Mouse (Mus musculus): Measurements from ENCODE around the gene Pkig.
"Not testable (repeated sequence)": the region's sequence is repeated elsewhere in the genome, so short reads cannot be mapped to it uniquely, and the experiment has no call there.

Gene Pkig

GRCm38 (mm10) chr2:163682344-163682743 lies 24.2 kb downstream of the Pkig start:
- DNase-seq (ENCODE audit: low spot score), result no peak

DNA sequence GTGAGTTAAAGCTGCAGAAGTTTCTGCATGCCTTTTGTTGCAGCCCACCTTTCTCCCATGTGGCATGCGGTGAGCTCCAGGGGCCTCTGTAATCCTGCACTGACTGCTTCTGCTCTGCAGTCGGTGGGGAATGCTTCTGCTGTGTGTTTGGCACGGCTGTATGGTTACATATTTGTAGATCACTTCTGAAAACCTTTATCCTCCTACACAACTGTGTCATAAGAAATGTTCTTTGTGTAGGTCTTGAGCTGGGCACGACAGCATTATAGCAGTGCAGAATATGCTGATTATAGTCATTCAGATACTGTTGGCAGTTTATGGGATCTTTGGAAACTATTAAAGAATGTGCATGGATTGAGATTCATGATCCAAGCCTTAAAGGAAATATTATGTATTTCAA lies 27.1 kb downstream of the Pkig start:
- no peak for DNase-seq (ENCODE audit: low spot score)

DNA sequence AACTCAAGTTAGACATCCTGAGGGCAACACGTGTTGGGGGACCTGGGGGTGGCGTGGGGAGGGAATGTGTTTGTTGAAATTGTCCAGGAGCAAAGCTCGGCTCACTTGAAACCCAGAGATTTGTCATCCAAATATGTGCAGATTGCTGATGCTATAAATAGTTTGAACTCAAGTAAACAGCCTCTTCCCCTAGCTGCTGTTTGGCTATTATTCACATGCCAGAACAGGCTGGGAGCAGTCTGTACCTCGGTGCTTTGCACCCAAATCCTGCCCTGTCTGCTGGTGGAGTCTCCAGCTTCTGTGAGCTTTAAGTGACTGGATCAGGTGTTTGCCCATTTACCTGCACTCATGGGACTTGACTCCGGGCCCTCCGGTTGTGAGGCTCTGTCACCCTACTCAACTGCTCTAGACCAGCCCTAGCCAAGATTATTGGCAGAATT lies 27.6 kb downstream of the Pkig start:
- no peak for DNase-seq (ENCODE audit: low spot score)

DNA sequence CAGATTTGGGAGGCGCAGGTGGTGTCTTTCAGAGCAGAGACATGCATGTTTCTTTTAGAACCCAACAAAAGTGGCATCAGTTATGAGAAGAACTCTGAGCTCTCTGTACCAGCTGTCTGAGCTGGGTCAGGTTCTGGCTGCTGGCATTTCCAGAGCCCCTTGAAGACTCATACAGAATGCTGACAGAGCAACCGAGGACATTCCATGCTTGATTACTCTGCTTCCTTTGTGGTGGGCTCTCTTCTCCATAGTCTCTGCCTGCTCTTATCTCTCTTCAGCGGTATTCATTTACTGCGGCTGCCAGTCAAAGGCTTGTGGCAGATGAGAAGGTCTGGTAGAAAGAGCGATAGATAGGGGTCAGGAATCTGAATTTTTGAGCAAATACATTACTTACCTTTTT lies 28.0 kb downstream of the Pkig start:
- DNase-seq (ENCODE audit: low spot score), result no peak

DNA sequence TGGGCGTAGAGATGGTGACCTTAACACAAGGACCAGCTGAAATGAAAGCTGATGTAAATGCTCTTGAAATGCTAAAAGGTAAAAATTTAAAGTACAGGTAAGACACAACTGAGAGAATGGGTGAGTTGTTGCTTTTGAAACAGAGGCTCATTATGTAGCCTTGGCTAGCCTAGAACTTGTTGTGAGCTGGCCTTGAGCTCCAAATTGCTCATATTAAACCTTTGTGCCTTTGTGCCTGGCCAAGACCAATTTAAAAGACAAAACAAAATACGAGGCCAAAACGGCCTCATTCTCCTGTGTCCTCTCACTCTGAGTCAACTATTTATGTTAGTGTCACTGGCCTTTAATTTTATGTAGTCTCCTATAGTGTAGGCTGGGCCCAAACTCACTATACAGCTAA lies 28.7 kb downstream of the Pkig start:
- DNase-seq (ENCODE audit: low spot score), result no peak

DNA sequence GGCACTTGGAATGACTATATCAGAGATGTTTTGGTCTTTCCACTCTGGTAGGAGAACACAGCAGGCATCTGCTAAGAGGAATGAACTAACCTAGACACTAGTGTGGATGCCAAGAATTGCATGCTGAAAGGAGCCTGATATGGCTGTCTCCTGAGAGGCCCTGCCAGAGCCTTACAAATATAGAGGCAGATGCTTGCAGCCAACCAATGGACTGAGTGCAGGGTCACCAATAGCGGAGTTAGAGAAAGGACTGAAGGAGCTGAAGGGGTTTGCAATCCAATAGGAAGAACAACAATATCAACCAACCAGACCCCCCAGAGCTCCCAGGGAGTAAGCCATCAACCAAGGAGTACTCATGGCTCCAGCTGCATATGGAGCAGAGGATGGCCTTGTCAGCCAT lies 30.2 kb downstream of the Pkig start:
- DNase-seq (ENCODE audit: low spot score), result not testable (repeated sequence)

DNA sequence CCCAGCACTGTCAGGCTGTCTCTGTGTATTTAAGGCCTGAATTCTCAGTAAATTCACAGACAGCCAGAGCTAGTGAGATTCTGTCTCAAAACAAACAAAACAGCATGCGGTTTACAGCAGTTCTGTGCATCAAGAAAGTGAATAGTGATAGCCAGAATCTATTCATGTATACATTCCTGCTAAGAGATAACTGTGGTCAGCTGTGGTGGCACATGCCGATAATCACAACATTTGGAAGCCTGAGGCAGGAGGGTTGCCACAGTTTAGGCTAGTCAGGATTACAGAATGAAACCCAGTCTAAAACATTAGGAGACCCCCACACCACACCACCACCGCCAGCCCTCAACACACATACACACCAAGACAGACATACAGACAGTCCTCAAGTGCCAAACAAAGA lies 31.6 kb downstream of the Pkig start:
- DNase-seq (ENCODE audit: low spot score), result no peak

- no peak for DNase-seq (ENCODE audit: low spot score)
These were observed 32.5 kb downstream of the Pkig start for GRCm38 (mm10) chr2:163690409-163691304.

GRCm38 (mm10) chr2:163691846-163692605 lies 33.8 kb downstream of the Pkig start:
- no peak for DNase-seq (ENCODE audit: low spot score)

DNA sequence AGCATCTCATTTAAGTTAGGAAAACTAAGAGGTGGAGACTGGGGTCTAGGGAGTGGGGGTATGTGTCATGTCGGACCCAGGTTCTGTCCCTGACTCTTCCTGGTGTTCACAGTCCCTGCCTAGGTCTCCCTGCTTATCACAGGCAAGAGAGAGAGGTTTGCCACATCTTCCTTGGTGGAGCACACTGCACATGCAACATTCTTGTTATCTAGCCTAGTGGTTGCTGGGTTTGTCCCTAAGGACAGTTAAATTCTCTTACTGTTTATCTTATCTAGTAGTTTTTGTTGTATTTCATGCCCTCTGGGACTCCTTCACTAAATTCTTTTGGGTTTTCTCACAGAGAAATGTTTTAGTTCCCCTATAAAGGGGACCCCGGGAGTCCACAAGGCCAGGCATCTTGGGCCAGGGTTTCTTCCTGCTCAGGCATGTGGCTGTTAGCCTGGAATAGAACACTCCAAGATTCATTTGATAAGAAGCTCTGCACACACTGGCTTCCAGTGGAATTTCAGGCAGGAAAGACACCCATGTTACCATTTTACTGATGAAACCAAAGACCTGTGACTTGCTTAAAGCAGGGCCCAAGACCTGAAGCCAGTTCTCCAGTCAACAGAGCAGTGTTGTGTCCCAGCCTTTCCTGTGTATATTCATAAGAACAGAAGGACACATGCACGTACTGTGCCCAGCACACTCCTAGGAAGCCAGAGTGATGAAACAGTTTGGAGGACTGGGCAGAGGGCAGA lies 34.9 kb downstream of the Pkig start:
- DNase-seq (ENCODE audit: low spot score), result no peak

- no peak for DNase-seq (ENCODE audit: low spot score)
These were observed 35.6 kb downstream of the Pkig start for GRCm38 (mm10) chr2:163693716-163694314.

DNA sequence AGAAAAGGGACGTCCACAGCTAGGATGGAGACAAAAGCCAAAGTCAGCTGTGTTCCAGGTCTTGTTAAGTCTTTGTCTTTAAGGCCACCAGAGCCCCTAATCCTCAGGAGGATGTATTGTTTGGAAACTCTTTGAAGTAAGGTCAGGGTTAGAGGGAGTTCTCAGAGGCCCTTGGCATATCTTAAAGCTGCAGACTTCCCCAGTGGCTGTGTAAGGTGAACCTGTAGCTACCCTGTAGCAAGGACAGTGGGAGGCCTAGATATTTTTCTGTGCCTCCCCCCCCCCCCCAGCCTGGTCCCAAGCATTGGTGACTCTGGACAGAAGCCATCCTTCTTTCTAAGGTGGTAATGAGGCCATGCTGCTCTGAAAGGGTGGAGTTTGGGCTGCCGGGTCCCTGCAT lies 38.6 kb downstream of the Pkig start:
- no peak for DNase-seq (ENCODE audit: low spot score)

- DNase-seq (ENCODE audit: low spot score), result no peak
These were observed 39.7 kb downstream of the Pkig start for GRCm38 (mm10) chr2:163697764-163698480.

DNA sequence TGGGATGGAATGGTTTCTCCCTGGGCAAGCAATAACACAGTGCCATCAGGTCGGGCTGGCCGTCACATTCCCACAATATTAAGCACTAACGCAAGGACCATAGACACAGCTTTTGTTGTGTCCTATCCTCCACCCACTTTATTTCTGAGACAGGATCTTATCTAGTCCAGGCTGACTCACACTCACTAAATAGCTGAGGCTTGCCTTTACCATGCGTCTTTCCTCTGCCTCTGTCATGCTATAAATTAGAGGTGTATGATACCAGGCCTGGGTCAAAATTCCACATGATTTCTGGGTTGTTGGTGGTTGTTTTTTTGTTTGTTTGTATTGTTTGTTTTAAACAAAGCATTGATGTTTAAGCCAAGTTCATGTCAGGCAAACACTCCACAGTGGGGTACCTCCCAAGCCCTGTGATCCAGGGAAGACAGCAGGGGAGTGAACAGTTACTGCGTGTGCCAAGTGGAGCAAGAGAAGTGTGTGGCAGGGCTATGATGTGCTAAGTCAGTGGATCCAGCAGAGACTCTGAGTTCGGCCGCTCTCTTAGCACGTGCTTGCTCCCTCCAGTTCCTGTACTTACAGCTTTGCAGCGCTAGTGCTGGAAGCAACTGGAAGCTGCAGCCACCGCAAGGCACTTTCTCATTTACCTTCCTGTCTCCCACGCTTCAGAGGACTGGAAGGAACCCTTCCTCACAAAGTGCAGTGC lies 41.0 kb downstream of the Pkig start:
- DNase-seq (ENCODE audit: low spot score), result no peak

- no peak for DNase-seq (ENCODE audit: low spot score)
These were observed 44.2 kb downstream of the Pkig start for GRCm38 (mm10) chr2:163702431-163702830.

DNA sequence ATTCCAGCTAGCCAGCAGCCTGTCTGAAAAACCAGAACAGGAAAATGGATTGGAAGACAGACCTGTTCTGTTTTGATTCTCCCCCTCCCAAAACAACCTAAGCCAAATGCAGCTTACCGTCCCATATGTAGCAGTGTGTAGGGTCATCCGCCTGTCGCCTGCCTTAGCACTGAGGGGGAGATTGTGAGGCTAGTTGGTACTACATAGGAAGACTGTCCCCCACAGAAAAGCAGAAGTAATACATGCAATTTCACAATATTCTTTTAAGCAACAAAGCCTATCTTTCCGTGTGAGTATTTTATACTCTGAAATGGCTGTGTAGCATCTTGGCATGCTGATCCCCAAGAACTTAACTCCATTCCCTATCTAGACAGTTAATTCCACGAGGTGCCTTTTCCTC lies 44.7 kb downstream of the Pkig start:
- no peak for DNase-seq (ENCODE audit: low spot score)

GRCm38 (mm10) chr2:163703599-163704260 lies 45.5 kb downstream of the Pkig start:
- no peak for DNase-seq (ENCODE audit: low spot score)

GRCm38 (mm10) chr2:163708321-163708720 lies 50.1 kb downstream of the Pkig start:
- no peak for DNase-seq (ENCODE audit: low spot score)

DNA sequence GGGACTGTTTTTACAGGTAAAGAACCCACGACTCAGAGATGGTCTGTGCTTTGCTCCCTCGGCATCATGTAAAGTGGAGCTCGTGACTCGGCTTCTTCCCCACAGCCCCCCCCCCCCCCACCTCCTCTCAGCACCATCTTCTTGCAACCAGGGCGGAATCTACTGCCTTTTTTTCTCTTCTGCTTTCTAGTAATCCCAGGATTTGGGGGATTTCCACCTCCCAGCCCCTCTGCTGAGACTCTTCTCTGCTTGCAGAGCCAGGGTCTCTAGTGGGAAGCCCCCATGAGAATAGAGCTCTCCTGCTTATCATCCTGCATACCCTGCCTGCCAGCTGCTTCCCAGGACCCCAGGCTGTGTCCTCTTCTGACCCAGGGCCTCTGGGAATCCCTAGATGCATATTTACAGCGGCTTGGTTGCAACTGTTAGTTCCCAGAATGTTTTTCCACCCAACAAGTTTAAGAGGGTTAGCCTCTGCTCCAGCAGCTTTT lies 50.6 kb downstream of the Pkig start:
- no peak for DNase-seq (ENCODE audit: low spot score)

DNA sequence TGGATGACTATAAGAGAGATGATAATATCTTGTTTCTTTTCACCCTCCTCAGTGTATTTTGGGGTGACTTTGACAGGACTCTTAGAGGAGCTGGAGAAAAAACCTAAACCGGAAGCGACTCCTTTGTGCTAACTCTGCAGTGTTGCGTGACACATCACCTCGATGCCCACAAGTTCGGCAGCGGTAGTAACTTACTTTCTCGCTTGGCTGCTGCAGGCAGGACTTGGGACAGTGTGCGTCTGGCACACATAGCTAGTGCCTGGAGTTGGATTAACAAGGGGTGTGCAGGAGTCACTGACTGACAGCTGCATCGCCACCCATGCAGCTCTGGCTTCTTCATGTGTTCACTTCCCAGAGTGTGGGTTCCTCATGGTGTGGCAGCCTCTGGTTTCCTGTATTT lies 51.8 kb downstream of the Pkig start:
- no peak for DNase-seq (ENCODE audit: low spot score)

Data from testis, postnatal 10 days (tissue).